Mouse (Mus musculus) limb, embryonic 14.5 days (tissue): ENCODE measurements around the gene BC025920. TPM values are rescaled to one million over a fixed set of nuclear protein-coding genes. Genes with fewer than 3 reads are reported as not detected.
A peak's percentile ranks its signal among the peaks of the same experiment; 100 is the strongest.

Experiments used
- ATAC-seq: fragments of 200-750 bp; cut with Nextera tagmentation; 2 replicates; pipeline ENCODE4 v1.8.0; 2017; ENCODE audit warnings: low read depth, moderate number of reproducible peaks, moderate TSS enrichment; ENCODE audit not compliant: low FRiP score
- DNase-seq: peaks from one replicate; pipeline ENCODE4 v3.0.0-alpha.2; 2015; ENCODE audit warnings: low spot score
- H3K27ac ChIP-seq: fragments of 300-500 bp; sonication (generic); replicated peaks from 2 replicates; pipeline ENCODE4 v1.5.1; 2014; ENCODE audit warnings: low read depth, mild to moderate bottlenecking, low read length, moderate library complexity, mixed read lengths
- H3K27me3 ChIP-seq: fragments of 300-500 bp; sonication (generic); 2 replicates; pipeline ENCODE4 v1.6.1; 2014; ENCODE audit warnings: low read length, mixed read lengths; ENCODE audit not compliant: control insufficient read depth, insufficient read depth
- H3K36me3 ChIP-seq: fragments of 300-500 bp; sonication (generic); 2 replicates; pipeline ENCODE4 v1.6.1; 2014; ENCODE audit warnings: mild to moderate bottlenecking, low read length, moderate library complexity, mixed read lengths; ENCODE audit not compliant: control insufficient read depth, insufficient read depth
- H3K4me1 ChIP-seq: fragments of 300-500 bp; sonication (generic); 2 replicates; pipeline ENCODE4 v1.6.1; 2014; ENCODE audit warnings: antibody characterized with exemption, low read length, mixed read lengths; ENCODE audit not compliant: control insufficient read depth, insufficient read depth
- H3K4me2 ChIP-seq: fragments of 300-500 bp; sonication (generic); replicated peaks from 2 replicates; pipeline ENCODE4 v1.6.1; 2014; ENCODE audit warnings: low read depth, mild to moderate bottlenecking, low read length, moderate library complexity; ENCODE audit not compliant: severe bottlenecking
- H3K4me3 ChIP-seq: fragments of 300-500 bp; sonication (generic); replicated peaks from 2 replicates; pipeline ENCODE4 v1.5.1; 2014; ENCODE audit warnings: low read length
- H3K9ac ChIP-seq: fragments of 300-500 bp; sonication (generic); 2 replicates; pipeline ENCODE4 v1.6.1; 2014; ENCODE audit warnings: mild to moderate bottlenecking, low read depth, low read length, moderate library complexity; ENCODE audit not compliant: severe bottlenecking
- H3K9me3 ChIP-seq: fragments of 300-500 bp; sonication (generic); 2 replicates; pipeline ENCODE4 v1.6.1; 2016; ENCODE audit warnings: low read length; ENCODE audit not compliant: control insufficient read depth
- POLR2A ChIP-seq: fragments of 200-500 bp; IDR thresholded peaks from 2 replicates; pipeline ENCODE4 v1.8.0; 2012; ENCODE audit warnings: inconsistent platforms, mild to moderate bottlenecking, moderate library complexity, borderline replicate concordance; ENCODE audit not compliant: insufficient read depth, insufficient read length; ENCODE audit errors: extremely low read depth
- WGBS: fragments of 180-500 bp; shearing (Covaris S2); extraction: QIAGEN DNeasy Blood & Tissue Kit; methylation state at CpG from one replicate; pipeline ENCODE4 v1.1.7; 2014; 5-methylcytosine and 5-hydroxymethylcytosine counted together
- polyA plus RNA-seq, 2 experiments: library from polyadenylated mRNA; depleted of rRNA in 1 of 2; stranded (reverse) in 1 of 2; unstranded in 1 of 2; fragments of >200 nt; fragmentation: Nextera tagmentation in 1 of 2; extraction: Ambion mirVana in 1 of 2; gene quantifications; 2 replicates each; pipeline versions ENCODE4 v1.2.1 to v1.2.3; 2012 to 2014

The BC025920 gene
- polyA plus RNA-seq, 2 experiments, result 0.78 to 3.8 TPM

DNA sequence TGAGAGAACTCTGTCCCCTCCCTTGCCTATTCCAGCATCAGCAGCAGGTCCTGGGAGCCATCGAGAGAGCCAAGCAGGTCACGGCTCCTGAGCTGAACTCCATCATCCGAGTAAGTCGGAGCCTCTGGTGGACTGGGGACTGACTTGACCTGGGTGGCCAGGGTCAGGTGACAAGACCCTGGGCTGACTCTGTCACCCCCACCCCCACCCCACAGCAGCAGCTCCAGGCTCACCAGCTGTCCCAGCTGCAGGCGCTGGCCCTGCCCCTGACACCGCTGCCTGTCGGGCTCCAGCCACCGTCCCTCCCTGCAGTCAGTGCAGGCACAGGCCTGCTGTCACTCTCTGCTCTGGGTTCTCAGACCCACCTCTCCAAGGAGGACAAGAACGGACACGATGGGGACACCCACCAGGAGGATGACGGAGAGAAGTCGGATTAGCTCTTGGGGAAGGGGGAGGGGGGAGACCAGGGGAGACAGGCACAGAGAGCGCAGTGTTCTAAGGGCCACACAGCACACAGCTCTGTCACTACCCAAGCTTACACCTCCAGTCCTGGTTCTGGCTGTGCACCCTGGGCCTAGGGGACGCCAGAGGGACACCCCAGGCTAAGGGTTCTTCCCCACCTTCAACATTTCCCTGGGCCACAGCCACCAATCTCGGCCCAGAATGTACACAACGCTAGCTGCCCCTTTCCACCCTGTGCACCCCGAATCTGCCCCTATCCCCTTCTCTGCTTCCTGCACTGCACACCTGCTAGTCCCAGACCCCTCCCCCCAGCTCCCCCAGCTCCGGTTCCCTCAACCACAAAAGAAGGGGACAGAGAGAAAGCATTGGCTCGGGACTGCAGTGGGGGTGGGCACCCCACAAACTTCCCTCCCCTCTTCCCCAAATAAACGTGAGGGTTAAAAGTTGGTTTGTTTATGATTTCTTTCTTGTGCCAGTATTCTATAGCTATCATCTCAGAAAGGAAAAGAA lies 40.5 kb upstream of the BC025920 start:
- Histone ChIP-seq H3K27ac (no peak overlapping the region), H3K4me3 (no peak overlapping the region)
- 33% methylated on average over 19 of the region's 20 CpGs for WGBS

DNA sequence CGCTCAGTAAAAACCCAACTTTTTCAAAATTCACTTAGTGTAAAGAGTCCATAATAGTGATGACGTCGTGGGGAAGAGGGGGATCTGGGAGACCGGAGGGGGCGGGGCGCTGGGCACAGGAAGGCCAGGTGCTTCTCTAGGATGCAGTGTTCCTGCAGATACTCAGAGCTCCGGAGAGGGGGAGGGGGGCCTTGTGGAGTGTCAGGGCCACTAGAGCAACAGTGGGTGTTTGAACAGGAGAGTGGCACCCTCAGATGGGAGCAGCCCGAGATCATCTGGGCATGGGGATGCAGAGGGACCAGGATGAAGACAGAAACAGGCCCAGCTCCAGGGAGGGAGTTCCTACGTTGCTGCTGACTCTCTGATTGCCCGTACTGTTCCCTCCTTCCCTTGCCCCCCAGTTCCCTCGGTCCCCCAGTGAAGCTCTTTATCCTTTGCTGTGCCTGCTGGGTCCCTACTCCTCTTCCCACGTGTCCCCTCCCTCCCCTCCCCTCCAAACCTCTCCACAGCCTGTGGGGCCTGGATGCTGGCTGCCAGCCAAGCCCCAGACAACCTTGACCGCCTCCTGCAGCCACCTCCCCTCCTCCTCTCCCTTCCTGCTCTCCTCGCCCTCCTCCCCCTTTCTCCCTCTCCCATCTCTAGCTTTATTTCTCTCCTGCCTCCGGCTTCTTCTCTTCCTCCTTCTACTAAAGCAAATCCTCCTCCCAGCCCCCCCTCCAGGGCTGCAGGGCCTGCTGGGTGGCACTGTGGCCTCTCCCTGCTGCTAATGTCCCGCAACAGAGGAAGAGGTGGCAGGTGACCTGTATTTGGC lies 37.5 kb upstream of the BC025920 start:
- ATAC-seq, result no peak

More for the DNA sequence above, 40.5 kb upstream of the BC025920 start:
- Histone ChIP-seq H3K9me3 (no peaks in the 10 kb centered on the region), H3K4me1 (peaks cover 58% of the 10 kb centered on the region), H3K27me3 (no peaks in the 10 kb centered on the region), H3K9ac (no peak overlapping the region), H3K36me3 (peaks cover 51% of the 10 kb centered on the region), H3K4me2 (no peak overlapping the region)
- DNase-seq (no peak), ATAC-seq (no peak)
- no peak for TF ChIP-seq POLR2A

DNA sequence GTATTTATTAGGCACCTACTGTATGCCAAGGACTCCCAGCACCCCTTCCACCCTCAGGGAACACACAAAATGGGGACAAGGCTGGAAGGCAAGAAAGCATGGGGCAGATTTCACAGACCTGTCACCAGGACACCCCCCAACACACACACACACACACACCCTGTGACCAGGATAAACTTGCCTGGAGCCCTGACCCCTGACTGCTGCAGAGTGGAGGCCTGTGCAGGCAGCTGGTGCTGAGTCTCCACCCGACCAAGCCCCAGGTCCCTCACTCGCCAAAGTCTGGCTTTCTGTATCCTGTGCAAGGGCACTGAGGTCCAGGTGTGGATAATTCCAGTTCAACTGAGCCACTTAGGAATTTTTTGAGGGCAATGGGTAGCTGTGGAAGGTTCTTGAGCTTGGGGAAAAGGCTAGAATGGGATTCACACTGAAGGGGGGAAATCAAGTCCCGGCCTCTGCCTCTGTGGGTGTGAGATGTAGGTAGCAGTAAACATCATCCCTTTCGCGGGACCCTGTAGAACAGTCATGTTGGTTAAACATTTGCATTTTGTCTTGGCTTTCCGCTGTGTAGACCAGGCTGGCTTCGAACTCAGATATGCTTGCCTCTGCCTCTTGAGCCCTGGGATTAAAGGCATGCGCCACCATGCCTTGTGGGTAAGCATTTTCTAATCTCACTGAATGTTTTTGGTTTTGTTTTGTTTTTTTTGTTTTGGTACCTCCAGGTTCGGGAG lies 36.4 kb upstream of the BC025920 start:
- H3K27me3 ChIP-seq, result 0 out of 2 replicates have a peak, but pooled peaks cover 3% of the 10 kb centered on the region
- peaks cover 54% of the 10 kb centered on the region for H3K4me1 ChIP-seq
- H3K9ac ChIP-seq, result no peak overlapping the region
- H3K4me3 ChIP-seq, result no peak overlapping the region
- no peak for ATAC-seq
- H3K36me3 ChIP-seq, result peaks cover 26% of the 10 kb centered on the region
- no peaks in the 10 kb centered on the region for H3K9me3 ChIP-seq
- H3K4me2 ChIP-seq, result peak overlapping the region; percentile 53
- DNase-seq, result no peak
- WGBS, result 39% methylated on average over 9 of the region's 9 CpGs
- no peak for TF ChIP-seq POLR2A
- peak overlapping the region; percentile 69 for H3K27ac ChIP-seq

More for the DNA sequence above, 37.5 kb upstream of the BC025920 start:
- Histone ChIP-seq H3K4me3 (no peak overlapping the region), H3K4me1 (peaks cover 57% of the 10 kb centered on the region), H3K9me3 (no peaks in the 10 kb centered on the region), H3K27ac (peak overlapping the region; percentile 73), H3K4me2 (peak overlapping the region; percentile 26), H3K36me3 (peaks cover 36% of the 10 kb centered on the region), H3K9ac (no peak overlapping the region), H3K27me3 (no peaks in the 10 kb centered on the region)
- no peak for TF ChIP-seq POLR2A
- peak; percentile 83 for DNase-seq
- WGBS, result 8% methylated on average over 15 of the region's 16 CpGs

DNA sequence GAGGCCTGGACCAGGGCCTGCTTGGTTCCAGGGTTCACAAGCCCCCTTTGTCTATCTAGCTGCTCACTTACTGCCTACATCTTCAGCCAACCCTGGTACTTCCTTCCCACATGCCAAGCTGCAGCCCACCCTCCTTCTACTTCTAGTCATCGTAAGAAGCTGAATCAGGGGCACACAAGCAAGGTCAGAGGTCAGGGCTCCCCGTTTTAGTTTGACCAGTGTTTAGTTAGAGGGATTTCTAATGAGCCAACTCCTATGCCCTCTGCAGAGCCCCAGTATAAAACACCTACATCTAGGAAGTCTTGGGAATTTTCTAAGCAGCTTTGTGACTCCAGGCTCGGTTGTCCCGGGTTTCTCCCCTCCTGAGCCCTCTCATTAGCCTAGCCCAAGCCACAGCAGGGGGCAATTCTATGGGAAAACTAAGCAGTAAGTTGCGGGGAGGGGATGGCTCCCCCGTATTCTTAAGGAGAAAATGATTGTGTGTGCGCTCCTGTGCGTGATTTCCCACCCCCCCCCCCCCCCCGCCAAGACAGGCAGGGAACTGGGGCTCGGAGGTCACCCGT lies 35.8 kb upstream of the BC025920 start:
- H3K4me1 ChIP-seq, result peaks cover 47% of the 10 kb centered on the region
- TF ChIP-seq POLR2A, result no peak
- no peaks in the 10 kb centered on the region for H3K9me3 ChIP-seq
- peak overlapping the region; percentile 69 for H3K27ac ChIP-seq
- 2% methylated on average over 8 of the region's 11 CpGs for WGBS
- ATAC-seq (peak; percentile 14), DNase-seq (peak; percentile 70)
- H3K4me2 ChIP-seq, result peak overlapping the region; percentile 53
- peak overlapping the region; percentile 37 for H3K4me3 ChIP-seq
- H3K27me3 ChIP-seq, result 0 out of 2 replicates have a peak, but pooled peaks cover 3% of the 10 kb centered on the region
- H3K36me3 ChIP-seq, result peaks cover 20% of the 10 kb centered on the region
- 0 out of 2 replicates have a peak overlapping the region, but pooled peaks have one; percentile 8 for H3K9ac ChIP-seq
